Mouse (Mus musculus) spleen, adult 2 months (tissue): ENCODE data around the gene Nkx1-2.

Experiments
- CTCF ChIP-seq: fragments of 200-500 bp; IDR thresholded peaks from 2 replicates; pipeline ENCODE4 v1.5.1; 2011; ENCODE audit warnings: mild to moderate bottlenecking, inconsistent platforms; ENCODE audit not compliant: insufficient read depth, insufficient read length, insufficient replicate concordance; ENCODE audit errors: extremely low read depth
- POLR2A ChIP-seq: fragments of 200-500 bp; IDR thresholded peaks from 2 replicates; pipeline ENCODE4 v1.6.1; 2011; ENCODE audit warnings: low read depth, low read length, inconsistent platforms

DNA sequence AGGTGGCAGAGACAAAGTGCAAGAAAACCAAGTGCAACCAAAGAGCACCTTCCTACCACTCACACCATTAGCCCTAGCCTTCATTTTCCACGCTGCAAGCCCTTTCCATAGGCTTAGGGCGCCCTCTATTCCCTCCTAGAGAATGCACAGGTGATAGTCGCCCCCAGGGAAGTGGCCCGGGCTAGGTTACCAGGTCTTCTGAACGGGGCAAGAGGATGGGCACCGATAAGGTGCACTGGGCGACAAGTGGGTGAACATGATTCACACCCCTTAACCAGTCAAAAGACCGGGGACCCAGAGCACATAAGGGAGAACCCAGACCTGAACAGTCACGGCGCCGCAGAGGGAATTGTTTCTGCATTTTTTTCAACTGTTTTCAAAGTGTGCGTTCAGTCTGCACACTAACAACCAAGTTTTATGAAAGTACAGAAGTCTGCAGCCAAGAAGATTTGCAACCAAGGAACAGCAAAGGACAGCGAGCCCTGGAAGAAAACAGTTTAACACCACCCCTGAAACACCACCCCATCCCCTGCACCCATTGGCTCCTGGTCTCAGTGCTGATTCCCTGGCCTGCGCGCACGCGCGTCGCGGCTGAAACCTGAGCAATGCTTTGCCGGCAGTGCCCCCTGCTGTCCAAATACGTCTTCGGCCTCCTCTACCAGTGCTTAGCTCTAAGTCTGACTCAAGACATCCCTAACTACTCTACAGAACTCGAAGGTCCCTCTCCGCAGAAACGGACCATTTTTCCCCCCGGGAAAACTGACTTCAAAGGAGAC lies 47.9 kb downstream of the Nkx1-2 start:
- peak; percentile 92 for TF ChIP-seq CTCF
- TF ChIP-seq POLR2A = no peak
